Mouse (Mus musculus) ovary, adult 18-20 months (tissue): ENCODE measurements around the gene Arid1b.

Experiments used
- DNase-seq: peaks from one replicate; pipeline ENCODE4 v3.0.0; 2022; ENCODE audit warnings: low spot score, mixed read lengths

The Arid1b gene

GRCm38 (mm10) chr17:5189551-5190351 lies 195.6 kb downstream of the Arid1b start:
- peak; percentile 97 for DNase-seq

GRCm38 (mm10) chr17:5190367-5190766 lies 196.2 kb downstream of the Arid1b start:
- no peak for DNase-seq

GRCm38 (mm10) chr17:5194157-5194916 lies 200.2 kb downstream of the Arid1b start:
- no peak for DNase-seq

- no peak for DNase-seq
Observed at GRCm38 (mm10) chr17:5195397-5195796, 201.3 kb downstream of the Arid1b start.

- DNase-seq = no peak
Observed at GRCm38 (mm10) chr17:5196005-5196404, 201.9 kb downstream of the Arid1b start.

GRCm38 (mm10) chr17:5196508-5196907 lies 202.4 kb downstream of the Arid1b start:
- no peak for DNase-seq

GRCm38 (mm10) chr17:5197083-5197482 lies 203.0 kb downstream of the Arid1b start:
- DNase-seq = no peak

GRCm38 (mm10) chr17:5197765-5198164 lies 203.6 kb downstream of the Arid1b start:
- no peak for DNase-seq

- DNase-seq = no peak
Observed at GRCm38 (mm10) chr17:5198252-5198651, 204.1 kb downstream of the Arid1b start.

GRCm38 (mm10) chr17:5198811-5199210 lies 204.7 kb downstream of the Arid1b start:
- DNase-seq = no peak

GRCm38 (mm10) chr17:5200638-5201037 lies 206.5 kb downstream of the Arid1b start:
- no peak for DNase-seq

GRCm38 (mm10) chr17:5201859-5202598 lies 207.9 kb downstream of the Arid1b start:
- DNase-seq = peak; percentile 37

GRCm38 (mm10) chr17:5202756-5203155 lies 208.6 kb downstream of the Arid1b start:
- no peak for DNase-seq

GRCm38 (mm10) chr17:5203346-5204102 lies 209.4 kb downstream of the Arid1b start:
- no peak for DNase-seq

GRCm38 (mm10) chr17:5204103-5204665 lies 210.1 kb downstream of the Arid1b start:
- DNase-seq = no peak

- DNase-seq = no peak
Observed at GRCm38 (mm10) chr17:5205163-5205581, 211.0 kb downstream of the Arid1b start.

GRCm38 (mm10) chr17:5206731-5207130 lies 212.6 kb downstream of the Arid1b start:
- no peak for DNase-seq

GRCm38 (mm10) chr17:5207881-5208280 lies 213.7 kb downstream of the Arid1b start:
- DNase-seq = no peak

- DNase-seq = no peak
Observed at GRCm38 (mm10) chr17:5208362-5208761, 214.2 kb downstream of the Arid1b start.

- no peak for DNase-seq
Observed at GRCm38 (mm10) chr17:5209076-5209475, 214.9 kb downstream of the Arid1b start.

GRCm38 (mm10) chr17:5210101-5210727 lies 216.1 kb downstream of the Arid1b start:
- no peak for DNase-seq
